Mouse (Mus musculus): ENCODE measurements around the gene Ebf1. TPM values are rescaled to one million over a fixed set of nuclear protein-coding genes. Genes with fewer than 3 reads are reported as not detected.

The Ebf1 gene
- polyA plus RNA-seq, 1 experiment from 2014 or later = 3.6 TPM

GRCm38 (mm10) chr11:44689571-44690264 lies 72.6 kb downstream of the Ebf1 start:
- no peak overlapping the region for H3K4me2 ChIP-seq (replicated peaks; ENCODE audit: low read depth)
- TF ChIP-seq CTCF (IDR thresholded peaks at IDR 0.05; ENCODE audit: low read depth) (no peak), EP300 (optimal IDR thresholded peaks at IDR 0.05) (no peak)
- DNase-seq (ENCODE audit: low spot score) = no peak
- ATAC-seq (ENCODE audit: low FRiP score, low TSS enrichment) = no peak
- H3K4me1 ChIP-seq (replicated peaks; ENCODE audit: control insufficient read depth, insufficient read depth) = no peaks in the 10 kb centered on the region
- no peak overlapping the region for H3K4me3 ChIP-seq (ENCODE audit: low read depth, low read length)
- no peak overlapping the region for H3K27ac ChIP-seq (replicated peaks)
- no peaks in the 10 kb centered on the region for H3K27me3 ChIP-seq (ENCODE audit: control insufficient read depth, insufficient read depth, low read length)
- WGBS = 73% methylated on average over 7 of the region's 7 CpGs
- no peak overlapping the region for H3K9ac ChIP-seq (ENCODE audit: low read length)
- no peaks in the 10 kb centered on the region for H3K9me3 ChIP-seq (ENCODE audit: control insufficient read depth, low read length)
- H3K36me3 ChIP-seq (ENCODE audit: control insufficient read depth, insufficient read depth, low read length) = no peaks in the 10 kb centered on the region

- no peak overlapping the region for H3K4me3 ChIP-seq (ENCODE audit: low read depth, low read length)
- no peak overlapping the region for H3K4me2 ChIP-seq (replicated peaks; ENCODE audit: low read depth)
- no peaks in the 10 kb centered on the region for H3K27me3 ChIP-seq (ENCODE audit: control insufficient read depth, insufficient read depth, low read length)
- no peaks in the 10 kb centered on the region for H3K4me1 ChIP-seq (replicated peaks; ENCODE audit: control insufficient read depth, insufficient read depth)
- no peaks in the 10 kb centered on the region for H3K36me3 ChIP-seq (ENCODE audit: control insufficient read depth, insufficient read depth, low read length)
- H3K9me3 ChIP-seq (ENCODE audit: control insufficient read depth, low read length) = no peaks in the 10 kb centered on the region
- no peak overlapping the region for H3K27ac ChIP-seq (replicated peaks)
- 83% methylated on average over 5 of the region's 5 CpGs for WGBS
- no peak overlapping the region for H3K9ac ChIP-seq (ENCODE audit: low read length)
- TF ChIP-seq CTCF (IDR thresholded peaks at IDR 0.05; ENCODE audit: low read depth) (no peak), EP300 (optimal IDR thresholded peaks at IDR 0.05) (no peak)
- DNase-seq (ENCODE audit: low spot score) (no peak), ATAC-seq (ENCODE audit: low FRiP score, low TSS enrichment) (no peak)
Measured at GRCm38 (mm10) chr11:44690265-44690572, 73.1 kb downstream of the Ebf1 start.

- Histone ChIP-seq H3K9ac (ENCODE audit: low read length) (no peak overlapping the region), H3K27ac (replicated peaks) (no peak overlapping the region), H3K4me1 (replicated peaks; ENCODE audit: control insufficient read depth, insufficient read depth) (no peaks in the 10 kb centered on the region), H3K36me3 (ENCODE audit: control insufficient read depth, insufficient read depth, low read length) (no peaks in the 10 kb centered on the region), H3K4me2 (replicated peaks; ENCODE audit: low read depth) (no peak overlapping the region), H3K4me3 (ENCODE audit: low read depth, low read length) (no peak overlapping the region), H3K9me3 (ENCODE audit: control insufficient read depth, low read length) (no peaks in the 10 kb centered on the region), H3K27me3 (ENCODE audit: control insufficient read depth, insufficient read depth, low read length) (no peaks in the 10 kb centered on the region)
- DNase-seq (ENCODE audit: low spot score) = no peak
- no peak for ATAC-seq (ENCODE audit: low FRiP score, low TSS enrichment)
- WGBS = 95% methylated on average over 9 of the region's 9 CpGs
- TF ChIP-seq EP300 (optimal IDR thresholded peaks at IDR 0.05) (no peak), CTCF (IDR thresholded peaks at IDR 0.05; ENCODE audit: low read depth) (no peak)
Measured at GRCm38 (mm10) chr11:44695416-44695815, 78.3 kb downstream of the Ebf1 start.

- H3K27ac ChIP-seq (replicated peaks) = no peak overlapping the region
- WGBS = 16% methylated on average over 16 of the region's 16 CpGs
- no peak for TF ChIP-seq EP300 (optimal IDR thresholded peaks at IDR 0.05)
- no peak for ATAC-seq (ENCODE audit: low FRiP score, low TSS enrichment)
- H3K9ac ChIP-seq (ENCODE audit: low read length) = no peak overlapping the region; the same call in 1 of the 2 replicates
- H3K4me3 ChIP-seq (ENCODE audit: low read depth, low read length) = no peak overlapping the region
- no peaks in the 10 kb centered on the region for H3K27me3 ChIP-seq (ENCODE audit: control insufficient read depth, insufficient read depth, low read length)
- no peaks in the 10 kb centered on the region for H3K4me1 ChIP-seq (replicated peaks; ENCODE audit: control insufficient read depth, insufficient read depth)
- no peak for DNase-seq (ENCODE audit: low spot score)
- H3K4me2 ChIP-seq (replicated peaks; ENCODE audit: low read depth) = 0 out of 2 replicates have a peak overlapping the region, but pooled peaks have one; percentile 25
- H3K36me3 ChIP-seq (ENCODE audit: control insufficient read depth, insufficient read depth, low read length) = no peaks in the 10 kb centered on the region
- no peaks in the 10 kb centered on the region for H3K9me3 ChIP-seq (ENCODE audit: control insufficient read depth, low read length)
Measured at GRCm38 (mm10) chr11:44696539-44697201, 79.6 kb downstream of the Ebf1 start.

- no peak for ATAC-seq (ENCODE audit: low FRiP score, low TSS enrichment)
- no peaks in the 10 kb centered on the region for H3K9me3 ChIP-seq (ENCODE audit: control insufficient read depth, low read length)
- H3K9ac ChIP-seq (ENCODE audit: low read length) = no peak overlapping the region
- H3K4me3 ChIP-seq (ENCODE audit: low read depth, low read length) = no peak overlapping the region
- no peak for TF ChIP-seq CTCF (IDR thresholded peaks at IDR 0.05; ENCODE audit: low read depth)
- no peak for TF ChIP-seq EP300 (optimal IDR thresholded peaks at IDR 0.05)
- no peak overlapping the region for H3K4me2 ChIP-seq (replicated peaks; ENCODE audit: low read depth)
- H3K4me1 ChIP-seq (replicated peaks; ENCODE audit: control insufficient read depth, insufficient read depth) = no peaks in the 10 kb centered on the region
- H3K27ac ChIP-seq (replicated peaks) = no peak overlapping the region
- H3K36me3 ChIP-seq (ENCODE audit: control insufficient read depth, insufficient read depth, low read length) = no peaks in the 10 kb centered on the region
- H3K27me3 ChIP-seq (ENCODE audit: control insufficient read depth, insufficient read depth, low read length) = no peaks in the 10 kb centered on the region
- no peak for DNase-seq (ENCODE audit: low spot score)
- 48% methylated on average over 4 of the region's 4 CpGs for WGBS
Measured at GRCm38 (mm10) chr11:44700181-44700580, 83.1 kb downstream of the Ebf1 start.

GRCm38 (mm10) chr11:44701221-44701810 lies 84.2 kb downstream of the Ebf1 start:
- no peaks in the 10 kb centered on the region for H3K4me1 ChIP-seq (replicated peaks; ENCODE audit: control insufficient read depth, insufficient read depth)
- no peaks in the 10 kb centered on the region for H3K27me3 ChIP-seq (ENCODE audit: control insufficient read depth, insufficient read depth, low read length)
- no peaks in the 10 kb centered on the region for H3K9me3 ChIP-seq (ENCODE audit: control insufficient read depth, low read length)
- no peak overlapping the region for H3K27ac ChIP-seq (replicated peaks)
- WGBS = 55% methylated on average over 11 of the region's 11 CpGs
- H3K9ac ChIP-seq (ENCODE audit: low read length) = no peak overlapping the region
- no peak overlapping the region for H3K4me3 ChIP-seq (ENCODE audit: low read depth, low read length)
- H3K36me3 ChIP-seq (ENCODE audit: control insufficient read depth, insufficient read depth, low read length) = no peaks in the 10 kb centered on the region
- no peak for TF ChIP-seq EP300 (optimal IDR thresholded peaks at IDR 0.05)
- no peak for TF ChIP-seq CTCF (IDR thresholded peaks at IDR 0.05; ENCODE audit: low read depth)
- ATAC-seq (ENCODE audit: low FRiP score, low TSS enrichment) (no peak), DNase-seq (ENCODE audit: low spot score) (no peak)
- H3K4me2 ChIP-seq (replicated peaks; ENCODE audit: low read depth) = no peak overlapping the region

Data from stomach, postnatal 0 days (tissue).